Mouse (Mus musculus) right cerebral cortex, postnatal 36 days (tissue): ENCODE results near the gene Prr29.
A peak's percentile ranks its signal among the peaks of the same experiment; 100 is the strongest.
"Not testable (repeated sequence)": the region's sequence is repeated elsewhere in the genome, so short reads cannot be mapped to it uniquely, and the experiment has no call there.

Experiments used
- DNase-seq, 2 experiments: peaks; one replicate each; pipeline ENCODE4 v3.0.0; 2022; ENCODE audit warnings: low spot score in 2 of 2, mixed read lengths in 1 of 2

The Prr29 gene

GRCm38 (mm10) chr11:106365366-106365765, at the start of gene Prr29:
Prr29 (plus strand) TSS chr11:106365472.
- DNase-seq, result no peak

GRCm38 (mm10) chr11:106316416-106316815, 48.9 kb upstream of the Prr29 start:
- no peak for DNase-seq

GRCm38 (mm10) chr11:106317801-106318200, 47.5 kb upstream of the Prr29 start:
- no peak for DNase-seq

- peak; percentile 13 to 30 for DNase-seq
These were observed 46.6 kb upstream of the Prr29 start for GRCm38 (mm10) chr11:106318406-106319366.

- DNase-seq, result no peak
These were observed 40.4 kb upstream of the Prr29 start for GRCm38 (mm10) chr11:106324858-106325257.

- peak; percentile 9 to 20 for DNase-seq
These were observed 39.6 kb upstream of the Prr29 start for GRCm38 (mm10) chr11:106325566-106326206.

- DNase-seq, result no peak
These were observed 38.8 kb upstream of the Prr29 start for GRCm38 (mm10) chr11:106326475-106326874.

- DNase-seq, result no peak
These were observed 36.8 kb upstream of the Prr29 start for GRCm38 (mm10) chr11:106328521-106328920.

- DNase-seq, result no peak
These were observed 36.1 kb upstream of the Prr29 start for GRCm38 (mm10) chr11:106329128-106329527.

GRCm38 (mm10) chr11:106329682-106330081, 35.6 kb upstream of the Prr29 start:
- DNase-seq, result peak in 1 of 2 experiments; percentile 8

- DNase-seq, result no peak
These were observed 32.8 kb upstream of the Prr29 start for GRCm38 (mm10) chr11:106332458-106332857.

- DNase-seq, result no peak
These were observed 31.2 kb upstream of the Prr29 start for GRCm38 (mm10) chr11:106334066-106334465.

GRCm38 (mm10) chr11:106338029-106338428, 27.2 kb upstream of the Prr29 start:
- no peak for DNase-seq

GRCm38 (mm10) chr11:106338870-106339269, 26.4 kb upstream of the Prr29 start:
- no peak for DNase-seq

GRCm38 (mm10) chr11:106339323-106339722, 25.9 kb upstream of the Prr29 start:
- DNase-seq, result not testable (repeated sequence)

- DNase-seq, result no peak
These were observed 24.2 kb upstream of the Prr29 start for GRCm38 (mm10) chr11:106340990-106341520.

- no peak for DNase-seq
These were observed 20.4 kb upstream of the Prr29 start for GRCm38 (mm10) chr11:106344910-106345309.

GRCm38 (mm10) chr11:106349772-106350171, 15.5 kb upstream of the Prr29 start:
- DNase-seq, result no peak

- no peak for DNase-seq
These were observed 14.4 kb upstream of the Prr29 start for GRCm38 (mm10) chr11:106350853-106351252.

GRCm38 (mm10) chr11:106351253-106351652, 14.0 kb upstream of the Prr29 start:
- no peak for DNase-seq

GRCm38 (mm10) chr11:106351941-106352340, 13.3 kb upstream of the Prr29 start:
- DNase-seq, result no peak

- DNase-seq, result no peak
These were observed 12.1 kb upstream of the Prr29 start, which contains the start of gene Scn4a for GRCm38 (mm10) chr11:106353188-106353587. Scn4a (minus strand) TSS chr11:106353288.
